Mouse (Mus musculus) liver, embryonic 14.5 days (tissue): Measurements from ENCODE around the gene Itpripl2.

Source experiments
- CTCF ChIP-seq: IDR thresholded peaks from 2 replicates; pipeline ENCODE4 v1.5.1; 2016; ENCODE audit warnings: antibody characterized with exemption, low read depth, control low read depth
- EP300 ChIP-seq: IDR thresholded peaks from 2 replicates; pipeline ENCODE4 v1.6.1; 2016; ENCODE audit warnings: antibody characterized with exemption, low read depth

DNA sequence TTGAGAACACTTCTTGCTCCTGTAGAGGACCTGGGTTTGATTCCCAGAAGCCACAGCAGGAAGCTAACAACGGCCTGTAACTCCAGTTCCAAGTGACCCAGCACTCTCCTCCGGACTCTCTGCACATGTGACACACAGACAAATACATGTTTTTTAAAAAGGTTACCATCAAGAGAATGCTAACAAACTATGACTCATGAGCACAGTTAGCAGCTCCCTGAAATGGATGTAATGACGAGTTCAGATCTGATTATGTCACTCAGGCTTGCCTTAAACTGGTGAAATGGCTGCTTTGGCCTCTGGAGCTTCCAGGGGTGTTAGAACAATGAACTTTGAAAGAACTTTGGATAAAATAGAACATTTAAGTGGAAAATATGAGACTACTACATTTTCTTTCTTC lies 42.6 kb upstream of the Itpripl2 start:
- TF ChIP-seq EP300 (no peak), CTCF (no peak)
